Mouse (Mus musculus) CH12.LX (cell line): ENCODE results near the gene Nelfcd. TPM values are rescaled to one million over a fixed set of nuclear protein-coding genes. Genes with fewer than 3 reads are reported as not detected.

Experiments
- DNase-seq: peaks from one replicate; pipeline ENCODE4 v3.0.0-alpha.2; 2013; ENCODE audit errors: extremely low read depth
- H3K27ac ChIP-seq: 2 replicates; pipeline ENCODE4 v1.5.1; 2012; ENCODE audit warnings: low read depth, mild to moderate bottlenecking, control low read depth, moderate library complexity; ENCODE audit not compliant: insufficient read depth
- H3K27me3 ChIP-seq: replicated peaks from 2 replicates; pipeline ENCODE3; 2012; ENCODE audit warnings: inconsistent platforms
- H3K36me3 ChIP-seq, 2 experiments: replicated peaks in 1 of 2; 2 replicates each; pipeline versions ENCODE3 to v1.6.1; 2012; ENCODE audit warnings: inconsistent platforms in 1 of 2, low read length in 1 of 2, mild to moderate bottlenecking in 1 of 2, mixed read lengths in 1 of 2, moderate library complexity in 1 of 2; ENCODE audit not compliant: control insufficient read depth in 1 of 2, insufficient read depth in 1 of 2
- H3K4me1 ChIP-seq, 2 experiments: 2 replicates each; pipeline ENCODE4 v1.6.1; 2012; ENCODE audit warnings: inconsistent platforms in 1 of 2, moderate library complexity in 1 of 2; ENCODE audit not compliant: insufficient read depth in 2 of 2, control insufficient read depth in 1 of 2
- H3K4me2 ChIP-seq: 2 replicates; pipeline ENCODE4 v1.6.1; 2012; ENCODE audit warnings: low read depth, mild to moderate bottlenecking, control low read depth; ENCODE audit not compliant: poor library complexity, insufficient read depth, severe bottlenecking
- H3K4me3 ChIP-seq, 3 experiments: fragments of 150-350 bp in 1 of 3; sonication (generic) in 1 of 3; replicated peaks in 1 of 3; 2 replicates each; pipeline versions ENCODE3 to v1.5.1; 2011 to 2012; ENCODE audit warnings: low read depth in 2 of 3, low read length in 2 of 3, mild to moderate bottlenecking in 2 of 3, moderate library complexity in 2 of 3, control low read depth in 1 of 3, improper control_type of control experiment in 1 of 3, inconsistent platforms in 1 of 3, mixed read lengths in 1 of 3; ENCODE audit not compliant: poor library complexity in 1 of 3
- H3K79me2 ChIP-seq: replicated peaks from 2 replicates; pipeline ENCODE4 v1.6.1; 2012; ENCODE audit warnings: mild to moderate bottlenecking, moderate library complexity; ENCODE audit not compliant: control insufficient read depth, poor library complexity, insufficient read depth, severe bottlenecking; ENCODE audit errors: extremely low read depth
- H3K9ac ChIP-seq: 2 replicates; pipeline ENCODE4 v1.6.1; 2012; ENCODE audit warnings: low read depth, mild to moderate bottlenecking, control low read depth, moderate library complexity; ENCODE audit not compliant: insufficient read depth
- H3K9me3 ChIP-seq: replicated peaks from 2 replicates; pipeline ENCODE3; 2012; ENCODE audit warnings: low read length, inconsistent platforms, mixed read lengths
- BHLHE40 ChIP-seq: IDR thresholded peaks from 2 replicates; pipeline ENCODE4 v1.6.1; 2011; ENCODE audit warnings: mild to moderate bottlenecking, low read depth, low read length, improper control_type of control experiment
- CTCF ChIP-seq, 2 experiments: IDR thresholded peaks in 1 of 2; conservative IDR thresholded peaks in 1 of 2; 2 replicates each; pipeline ENCODE4 v1.5.1; 2011 to 2012; ENCODE audit warnings: low read depth in 2 of 2, low read length in 2 of 2, improper control_type of control experiment in 1 of 2, inconsistent platforms in 1 of 2, mild to moderate bottlenecking in 1 of 2, moderate library complexity in 1 of 2
- EP300 ChIP-seq: IDR thresholded peaks from 2 replicates; pipeline ENCODE4 v1.6.1; 2011; ENCODE audit warnings: low read length, improper control_type of control experiment
- ETS1 ChIP-seq: conservative IDR thresholded peaks from 2 replicates; pipeline ENCODE4 v1.6.1; 2012; ENCODE audit warnings: low read depth, mild to moderate bottlenecking, inconsistent platforms, low read length, improper control_type of control experiment, moderate library complexity
- HCFC1 ChIP-seq: IDR thresholded peaks from 2 replicates; pipeline ENCODE4 v1.6.1; 2012; ENCODE audit warnings: low read depth, mild to moderate bottlenecking, inconsistent platforms, low read length, improper control_type of control experiment
- IRF4 ChIP-seq: IDR thresholded peaks from 2 replicates; pipeline ENCODE4 v1.6.1; 2014; ENCODE audit warnings: low read depth, mild to moderate bottlenecking, inconsistent platforms, low read length, improper control_type of control experiment
- JUND ChIP-seq: conservative IDR thresholded peaks from 2 replicates; pipeline ENCODE4 v1.6.1; 2011; ENCODE audit warnings: low read depth, low read length, improper control_type of control experiment
- MAFK ChIP-seq: IDR thresholded peaks from 2 replicates; pipeline ENCODE4 v1.6.1; 2011; ENCODE audit warnings: low read length, improper control_type of control experiment; ENCODE audit not compliant: insufficient replicate concordance
- MAX ChIP-seq: IDR thresholded peaks from 2 replicates; pipeline ENCODE4 v1.6.1; 2011; ENCODE audit warnings: low read length, improper control_type of control experiment
- MEF2A ChIP-seq: IDR thresholded peaks from 2 replicates; pipeline ENCODE4 v1.6.1; 2014; ENCODE audit warnings: low read depth, mild to moderate bottlenecking, inconsistent platforms, low read length, improper control_type of control experiment, borderline replicate concordance
- MXI1 ChIP-seq: IDR thresholded peaks from 2 replicates; pipeline ENCODE4 v1.6.1; 2011; ENCODE audit warnings: mild to moderate bottlenecking, low read depth, low read length, improper control_type of control experiment
- MYC ChIP-seq: IDR thresholded peaks from 2 replicates; pipeline ENCODE4 v1.6.1; 2011; ENCODE audit warnings: low read depth, mild to moderate bottlenecking, improper control_type of control experiment, low read length
- NELFE ChIP-seq: IDR thresholded peaks from 2 replicates; pipeline ENCODE4 v1.6.1; 2011; ENCODE audit warnings: low read depth, low read length, improper control_type of control experiment
- NRF1 ChIP-seq: IDR thresholded peaks from 2 replicates; pipeline ENCODE4 v1.6.1; 2014; ENCODE audit warnings: low read depth, mild to moderate bottlenecking, inconsistent platforms, low read length, improper control_type of control experiment, moderate library complexity
- PAX5 ChIP-seq: IDR thresholded peaks from 2 replicates; pipeline ENCODE4 v1.6.1; 2012; ENCODE audit warnings: low read length, inconsistent platforms, mixed read lengths
- POLR2AphosphoS2 ChIP-seq: IDR thresholded peaks from 2 replicates; pipeline ENCODE4 v1.6.1; 2011; ENCODE audit warnings: low read depth, low read length, improper control_type of control experiment
- RAD21 ChIP-seq: IDR thresholded peaks from 2 replicates; pipeline ENCODE4 v1.6.1; 2011; ENCODE audit warnings: low read depth, mild to moderate bottlenecking, low read length, improper control_type of control experiment, moderate library complexity
- SIN3A ChIP-seq: IDR thresholded peaks from 2 replicates; pipeline ENCODE4 v1.6.1; 2012; ENCODE audit warnings: low read length, improper control_type of control experiment, inconsistent platforms
- TBP ChIP-seq: conservative IDR thresholded peaks from 2 replicates; pipeline ENCODE4 v1.6.1; 2011; ENCODE audit warnings: low read depth, low read length, improper control_type of control experiment
- TCF12 ChIP-seq: IDR thresholded peaks from 2 replicates; pipeline ENCODE4 v1.6.1; 2014; ENCODE audit warnings: low read depth, mild to moderate bottlenecking, inconsistent platforms, low read length, improper control_type of control experiment
- USF2 ChIP-seq: conservative IDR thresholded peaks from 2 replicates; pipeline ENCODE4 v1.6.1; 2011; ENCODE audit warnings: low read depth, low read length, improper control_type of control experiment
- ZC3H11A ChIP-seq: IDR thresholded peaks from 2 replicates; pipeline ENCODE4 v1.6.1; 2012; ENCODE audit warnings: low read depth, mild to moderate bottlenecking, inconsistent platforms, low read length, improper control_type of control experiment
- ZKSCAN1 ChIP-seq: IDR thresholded peaks from 2 replicates; pipeline ENCODE4 v1.6.1; 2012; ENCODE audit warnings: low read depth, inconsistent platforms, low read length, improper control_type of control experiment, borderline replicate concordance
- ZNF384 ChIP-seq: IDR thresholded peaks from 2 replicates; pipeline ENCODE4 v1.6.1; 2012; ENCODE audit warnings: low read depth, low read length, improper control_type of control experiment, inconsistent platforms
- dilution Hi-C: fragments of 300-500 bp; cut with MboI; formaldehyde crosslinking; loops from 2 replicates; pipeline ENCODE4 v1.14.3; 2020; ENCODE audit warnings: low sequenced_read_pairs; ENCODE audit not compliant: extremely low pct_unique_long_range_greater_than_20kb, extremely low pct_ligation_motif_present
- in situ Hi-C: fragments of 300-500 bp; cut with MboI; formaldehyde crosslinking; loops from 3 replicates; pipeline ENCODE4 v1.14.3; 2019; ENCODE audit warnings: low sequenced_read_pairs, low pct_ligation_motif_present, low pct_unique_long_range_greater_than_20kb, mixed read lengths
- polyA plus RNA-seq: library from polyadenylated mRNA; unstranded; fragments of >175 nt; gene quantifications from 2 replicates; pipeline ENCODE4 v1.2.1, GENCODE M21; 2012; ENCODE audit warnings: low read depth; ENCODE audit not compliant: insufficient read length
- total RNA-seq, 2 experiments: library from RNA; depleted of rRNA; stranded (reverse); fragments of 300-350 nt in 1 of 2; fragments of >200 nt in 1 of 2; gene quantifications; 2 replicates each; pipeline ENCODE4 v1.2.3; 2012 to 2014

Nelfcd gene
- total and polyA plus RNA-seq, 3 experiments = 39.1 to 50.5 (median 44.6) TPM

DNA sequence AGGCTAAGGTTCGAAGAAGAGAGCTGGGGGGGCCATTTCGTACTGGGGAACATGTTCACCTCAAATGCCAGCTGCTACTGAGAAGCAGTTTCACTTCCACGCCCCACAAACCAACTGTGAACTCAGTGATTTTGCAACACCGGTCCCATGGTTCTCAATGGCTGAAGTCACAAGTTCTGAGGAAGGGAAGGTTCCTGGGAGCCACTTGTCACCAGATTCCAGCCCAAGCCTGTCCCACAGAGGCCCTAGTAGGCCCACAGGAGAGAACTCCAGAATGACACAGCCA is 22.0 kb downstream of the Nelfcd start:
- Histone ChIP-seq H3K4me2 (peak overlapping the region; percentile 67), H3K9ac (peak overlapping the region; percentile 61), H3K79me2 (peaks cover 29% of the 10 kb centered on the region), H3K36me3 (peaks cover 29 to 41% of the 10 kb centered on the region in 2 experiments), H3K27me3 (no peaks in the 10 kb centered on the region), H3K27ac (peak overlapping the region; percentile 20), H3K4me1 (peaks cover 32 to 69% of the 10 kb centered on the region in 2 experiments), H3K4me3 (peak overlapping the region; percentile 73 to 97 (median 96)), H3K9me3 (no peaks in the 10 kb centered on the region)
- in situ Hi-C loops (no loop called here), dilution Hi-C loops (no loop called here)
- TF ChIP-seq MXI1 (peak; percentile 53), IRF4 (peak; percentile 34; the same call in 1 of the 2 replicates), SIN3A (peak; percentile 49; the same call in 1 of the 2 replicates), JUND (no peak), RAD21 (no peak), EP300 (0 out of 2 replicates have a peak, but pooled peaks have one; percentile 38), TCF12 (peak; percentile 47; the same call in 1 of the 2 replicates)
- DNase-seq = no peak

DNA sequence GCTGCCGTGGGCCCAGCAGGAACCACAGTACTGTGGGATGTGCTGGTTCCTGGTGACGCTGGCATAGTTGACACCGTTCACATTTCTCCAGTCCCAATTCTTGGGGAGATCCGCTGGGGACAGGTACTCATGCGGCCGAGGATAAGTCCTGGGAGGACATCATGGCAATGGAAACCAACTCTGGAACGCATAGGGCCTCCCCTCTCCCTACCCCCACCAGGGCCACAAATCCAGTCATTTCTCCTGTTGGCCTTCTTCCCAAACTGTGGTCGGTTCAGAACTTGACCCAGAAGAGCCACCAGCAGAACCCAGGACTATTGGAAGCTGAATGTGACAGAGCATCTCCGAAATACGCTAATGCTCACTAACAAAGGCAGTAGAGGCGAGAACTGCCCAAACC is 22.6 kb downstream of the Nelfcd start:
- Histone ChIP-seq H3K4me1 (peaks cover 34 to 74% of the 10 kb centered on the region in 2 experiments), H3K9me3 (no peaks in the 10 kb centered on the region), H3K27me3 (no peaks in the 10 kb centered on the region), H3K9ac (peak overlapping the region; percentile 61), H3K36me3 (peaks cover 25 to 36% of the 10 kb centered on the region in 2 experiments), H3K79me2 (peaks cover 29% of the 10 kb centered on the region), H3K4me3 (peak overlapping the region; percentile 73 to 97 (median 96)), H3K4me2 (peak overlapping the region; percentile 67), H3K27ac (peak overlapping the region; percentile 20)
- no peak for DNase-seq
- no peak for TF ChIP-seq MAFK
- TF ChIP-seq BHLHE40 = 0 out of 2 replicates have a peak, but pooled peaks have one; percentile 1
- no peak for TF ChIP-seq MYC
- in situ Hi-C loops (no loop called here), dilution Hi-C loops (no loop called here)

DNA sequence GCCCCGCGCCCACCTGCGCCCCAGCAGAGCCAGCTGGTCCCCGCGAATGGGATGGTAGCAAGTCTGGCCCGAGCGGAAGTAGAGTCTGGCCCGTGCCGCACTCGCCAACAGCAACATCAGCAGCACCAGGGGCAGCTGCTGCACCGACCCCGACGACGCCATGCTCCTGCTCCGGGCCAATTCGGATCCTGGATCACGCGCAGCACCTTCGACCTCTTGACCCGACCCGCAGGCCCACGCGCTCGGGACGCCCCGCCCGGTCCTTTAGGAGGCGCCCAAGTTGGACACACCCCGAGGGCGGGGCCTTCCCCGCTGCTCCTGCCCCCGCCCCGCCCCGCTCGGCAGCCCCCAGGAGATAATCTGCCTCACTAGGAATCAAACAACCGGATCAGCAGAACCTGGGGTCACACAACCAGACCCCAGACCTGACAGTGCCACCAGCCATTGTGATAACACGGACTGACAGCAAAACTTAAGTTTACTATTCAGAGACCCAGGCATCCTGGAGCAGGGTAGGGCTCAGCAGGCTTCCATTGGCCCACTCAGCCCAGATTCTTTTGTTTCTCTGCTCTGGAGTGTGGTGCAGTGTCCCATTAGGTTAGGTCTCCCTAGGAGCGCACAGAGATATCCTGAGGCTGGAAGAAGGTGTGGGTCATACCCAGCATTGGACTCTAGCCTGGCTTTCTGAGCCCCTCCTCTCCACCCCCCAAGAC is 23.3 kb downstream of the Nelfcd start, which contains the start of gene Ctsz:
TSS of gene Ctsz (minus strand) at position 303 of the 713 bp plus-strand sequence.
- dilution Hi-C loops = no loop called here
- no peaks in the 10 kb centered on the region for H3K9me3 ChIP-seq
- TF ChIP-seq ZNF384 (no peak), POLR2AphosphoS2 (no peak), NELFE (peak; percentile 85), TBP (no peak), MXI1 (peak; percentile 77; the same call in 1 of the 2 replicates), PAX5 (no peak), HCFC1 (no peak; the same call in 1 of the 2 replicates), IRF4 (peak; percentile 11; the same call in 1 of the 2 replicates), MAX (peak; percentile 50; the same call in 1 of the 2 replicates), USF2 (no peak), NRF1 (peak; percentile 37; the same call in 1 of the 2 replicates), ZKSCAN1 (no peak), TCF12 (peak; percentile 64), BHLHE40 (peak; percentile 86), EP300 (no peak; the same call in 1 of the 2 replicates), MEF2A (no peak), ETS1 (no peak), ZC3H11A (no peak), CTCF (conservative IDR thresholded peaks at IDR 0.05 in 1 of 2, IDR thresholded peaks at IDR 0.05 in 1 of 2; ENCODE audit: low read depth in 2 of 2, low read length in 2 of 2) (no peak)

More for the DNA sequence above, 23.3 kb downstream of the Nelfcd start, which contains the start of gene Ctsz:
- H3K4me2 ChIP-seq = peak within 1 kb of the TSS; percentile 92
- H3K4me1 ChIP-seq = peaks cover 36 to 80% of the 10 kb centered on the region in 2 experiments
- peak within 1 kb of the TSS; percentile 73 to 97 (median 96) for H3K4me3 ChIP-seq
- DNase-seq = peak; percentile 64
- peak within 1 kb of the TSS; percentile 20 for H3K27ac ChIP-seq
- peaks cover 1% of the 10 kb centered on the region for H3K27me3 ChIP-seq
- H3K79me2 ChIP-seq = peaks cover 29% of the 10 kb centered on the region
- in situ Hi-C loops = no loop called here
- H3K36me3 ChIP-seq = peaks cover 19 to 29% of the 10 kb centered on the region in 2 experiments
- H3K9ac ChIP-seq = peak within 1 kb of the TSS; percentile 61
